Mouse (Mus musculus): ENCODE measurements at regions not wholly inside any gene's neighbourhood (a gene's known extent, or its start where the extent isn't known, plus 50 kb on each side); places are given as distances from the start of the nearest gene placed in this dataset.
A peak's percentile ranks its signal among the peaks of the same experiment; 100 is the strongest.

GRCm38 (mm10) chr14:71231223-71231815 is 631.7 kb upstream of the Fam160b2 start:
- no peak for DNase-seq (ENCODE audit: low spot score in 2 of 2)

GRCm38 (mm10) chr14:71230484-71231188 is 631.0 kb upstream of the Fam160b2 start:
- no peak for DNase-seq (ENCODE audit: low spot score in 2 of 2)

DNA sequence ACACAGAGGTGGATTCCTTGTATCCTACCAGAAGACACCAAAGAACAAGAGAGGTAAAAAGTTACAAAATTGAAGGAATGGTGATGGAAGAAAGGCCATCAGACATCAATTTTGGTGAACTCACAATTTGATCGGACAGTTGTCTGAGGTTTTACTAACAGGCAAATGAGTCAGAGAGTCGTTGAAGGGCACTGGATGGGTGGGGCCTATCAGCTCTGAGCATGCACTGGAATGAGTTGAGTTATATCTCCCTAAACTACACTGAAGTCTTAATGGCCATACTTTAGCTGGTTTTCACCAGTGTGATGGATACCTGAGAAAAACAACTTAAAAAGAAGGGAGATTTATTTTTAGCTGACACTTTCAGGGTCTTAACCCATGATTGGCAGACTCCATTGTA is 630.3 kb upstream of the Fam160b2 start:
- DNase-seq (ENCODE audit: low spot score in 2 of 2), result no peak

DNA sequence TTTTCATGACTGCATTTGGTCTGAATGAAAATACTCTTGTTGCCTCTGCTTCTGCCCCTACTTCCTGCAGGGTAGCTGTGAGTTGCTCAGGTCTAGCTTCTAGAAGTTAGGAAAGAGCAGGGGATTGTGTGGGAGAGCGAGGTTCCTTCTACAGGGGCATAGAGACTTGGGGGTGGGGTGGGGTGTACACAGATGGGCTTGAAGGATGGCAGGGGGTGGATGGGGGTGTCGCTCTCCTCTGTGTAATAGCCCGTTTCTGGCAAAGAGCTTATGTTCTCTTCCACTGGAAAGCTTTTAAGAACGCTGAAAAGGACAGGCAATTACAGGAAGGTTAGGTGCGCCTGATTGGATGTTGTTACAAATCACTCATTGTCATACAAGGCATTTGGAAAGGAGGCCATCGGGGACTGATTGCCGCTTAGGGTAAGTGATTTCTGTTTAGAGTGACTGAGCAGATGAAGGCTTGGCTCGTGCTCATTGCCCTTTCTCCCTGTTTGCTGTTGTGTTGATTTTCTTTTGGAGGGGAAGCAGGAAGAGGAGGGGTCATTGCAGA is 629.3 kb upstream of the Fam160b2 start:
- DNase-seq (ENCODE audit: low spot score in 2 of 2), result no peak

DNA sequence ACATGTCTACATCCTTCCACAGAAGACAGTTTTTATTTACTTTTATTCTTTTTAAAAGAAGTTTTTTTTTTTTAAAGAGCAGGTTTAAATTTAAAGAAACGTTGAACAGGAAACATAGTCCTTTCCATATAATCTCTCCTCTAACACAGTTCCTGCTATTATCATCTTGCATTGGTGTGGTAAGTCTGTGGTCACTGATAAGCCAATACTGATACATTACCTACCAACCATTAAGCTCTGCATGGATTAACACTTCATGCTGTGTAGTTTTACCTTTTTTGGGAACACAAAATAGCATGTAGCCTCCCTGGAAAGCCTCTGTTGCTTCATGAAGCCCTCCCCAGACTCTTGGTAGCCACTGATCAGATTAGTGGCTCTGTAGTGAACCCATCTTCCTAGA is 617.4 kb upstream of the Fam160b2 start:
- no peak for DNase-seq (ENCODE audit: low spot score in 2 of 2)

DNA sequence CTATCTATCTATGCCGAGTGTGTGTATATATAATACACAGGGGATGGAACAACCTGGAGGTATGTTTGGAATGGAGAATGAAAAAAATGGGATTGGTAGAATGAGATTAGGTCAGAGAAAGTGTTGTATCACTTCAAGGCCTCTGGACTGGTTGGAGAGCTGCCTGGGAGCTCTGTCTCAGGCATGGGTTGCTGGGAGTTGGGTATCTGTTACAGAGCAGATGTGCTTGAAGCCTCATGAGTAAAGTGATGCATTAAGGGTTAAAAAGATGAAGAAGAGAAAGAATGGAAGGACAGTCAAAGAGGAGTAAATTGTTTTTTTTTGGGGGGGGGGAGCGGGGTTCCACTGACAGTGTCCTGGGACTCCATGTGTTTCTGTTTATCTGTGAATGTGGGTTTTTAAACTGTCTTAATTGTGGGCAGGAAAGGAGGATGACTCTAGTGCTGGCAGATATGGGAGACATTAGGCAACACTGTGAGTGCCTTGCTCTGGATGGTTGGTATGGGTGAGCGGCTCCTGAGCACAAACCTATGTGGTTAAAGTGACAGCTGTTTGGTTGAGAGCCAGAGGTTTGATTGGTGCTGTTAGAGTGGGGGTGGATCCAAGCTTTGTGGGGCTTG is 611.8 kb upstream of the Fam160b2 start:
- DNase-seq (ENCODE audit: low spot score in 2 of 2), result no peak

- DNase-seq (ENCODE audit: low spot score in 2 of 2), result no peak
These were observed 603.8 kb upstream of the Fam160b2 start for GRCm38 (mm10) chr14:71203459-71203858.

DNA sequence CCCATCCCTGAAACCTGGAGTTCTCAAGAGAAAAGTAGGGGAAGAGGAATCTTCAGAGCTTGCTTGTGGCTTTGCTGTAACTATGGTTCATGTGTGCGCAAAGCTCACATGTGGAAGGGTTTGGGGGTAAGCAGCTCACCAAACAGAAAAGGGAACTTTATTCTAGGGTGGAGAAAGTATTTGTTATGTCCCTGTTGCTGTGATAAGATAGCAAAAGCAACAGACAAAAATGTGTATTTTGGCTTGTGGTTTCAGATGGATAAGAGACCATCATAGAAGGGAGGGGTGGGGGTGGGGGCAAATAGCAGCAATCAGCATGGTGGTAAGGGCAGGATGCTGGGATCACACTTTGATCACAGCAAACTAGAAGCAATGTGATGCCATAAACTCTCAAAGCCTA is 601.3 kb upstream of the Fam160b2 start:
- DNase-seq (ENCODE audit: low spot score in 2 of 2), result no peak

DNA sequence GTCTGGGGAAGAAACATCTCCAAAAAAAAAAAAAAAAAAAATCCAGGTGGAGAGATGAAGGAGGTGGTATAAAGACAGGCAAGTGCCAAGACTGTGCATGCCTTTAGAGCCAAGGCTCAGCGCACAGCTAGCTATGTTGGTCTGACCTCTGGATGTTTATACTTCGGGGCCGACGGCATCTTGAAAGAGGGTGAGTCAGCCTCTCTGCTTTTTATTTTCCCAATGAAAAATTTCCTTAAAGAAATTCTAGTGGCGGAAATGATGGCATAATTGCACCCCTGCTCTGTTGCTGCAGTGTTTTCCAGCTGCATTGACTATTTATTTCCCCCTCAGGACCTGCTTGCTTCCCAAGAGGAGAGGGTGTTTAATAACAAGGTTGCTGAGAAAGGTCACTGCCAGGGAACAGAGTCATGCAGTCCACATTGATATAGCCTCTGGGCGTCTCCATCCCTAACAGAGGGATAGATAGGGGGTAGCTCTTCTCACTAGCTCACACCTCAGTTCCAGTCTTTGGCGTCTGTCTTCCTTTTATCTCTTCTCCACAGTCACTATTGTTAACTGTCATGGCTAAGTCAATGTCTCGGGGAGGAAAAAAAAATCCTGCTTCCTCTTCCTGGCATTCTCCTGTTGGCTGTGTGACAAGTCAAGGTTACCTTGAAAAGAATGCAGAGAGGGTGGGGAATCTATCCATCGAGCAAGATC is 599.7 kb upstream of the Fam160b2 start:
- DNase-seq (ENCODE audit: low spot score in 2 of 2), result no peak

GRCm38 (mm10) chr14:71194219-71194618 is 594.6 kb upstream of the Fam160b2 start:
- no peak for DNase-seq (ENCODE audit: low spot score in 2 of 2)

GRCm38 (mm10) chr14:71192486-71192885 is 592.9 kb upstream of the Fam160b2 start:
- DNase-seq (ENCODE audit: low spot score in 2 of 2), result no peak

GRCm38 (mm10) chr14:71189360-71189759 is 589.7 kb upstream of the Fam160b2 start:
- DNase-seq (ENCODE audit: low spot score in 2 of 2), result no peak

DNA sequence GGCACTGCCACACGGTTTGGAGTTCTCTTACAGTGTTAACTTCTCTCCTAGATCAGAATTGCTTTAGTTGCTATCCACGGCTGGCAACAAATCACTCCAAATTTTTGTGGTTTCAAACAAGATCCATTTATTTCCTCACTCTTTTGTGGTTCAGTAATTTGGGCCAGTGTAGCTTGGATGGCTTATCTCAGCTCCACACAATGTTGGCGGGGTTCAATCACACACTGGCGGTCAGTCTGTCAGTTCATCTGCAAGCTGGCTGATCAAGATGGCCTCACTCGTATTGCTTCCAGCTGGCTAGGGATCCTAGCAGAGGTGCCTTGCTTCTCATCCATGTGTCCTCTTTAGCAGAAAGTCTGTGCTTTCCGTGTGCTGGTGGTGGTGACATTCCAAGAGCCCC is 577.7 kb upstream of the Fam160b2 start:
- DNase-seq (ENCODE audit: low spot score in 2 of 2), result no peak

GRCm38 (mm10) chr14:71174175-71174574 is 574.5 kb upstream of the Fam160b2 start:
- DNase-seq (ENCODE audit: low spot score in 2 of 2), result no peak

DNA sequence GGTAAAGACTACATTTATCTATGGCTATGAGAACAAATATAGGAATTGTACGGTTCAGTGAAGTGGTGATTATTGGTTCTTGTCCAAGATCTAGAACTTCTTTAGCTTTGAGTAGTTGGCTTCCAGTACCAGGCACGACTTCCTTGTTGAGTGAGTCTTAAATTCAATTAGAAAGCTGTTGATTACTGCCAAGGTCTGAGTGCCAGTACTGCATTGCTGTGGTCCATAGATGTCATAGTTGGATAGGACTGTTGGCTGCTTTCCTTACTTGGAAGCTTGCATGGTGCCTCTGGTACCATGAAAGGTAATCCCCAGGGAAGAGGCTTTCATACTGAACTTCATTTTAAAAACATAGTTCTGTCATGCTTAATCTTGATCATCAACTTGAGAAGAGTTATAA is 559.9 kb upstream of the Fam160b2 start:
- DNase-seq (ENCODE audit: low spot score in 2 of 2), result no peak

DNA sequence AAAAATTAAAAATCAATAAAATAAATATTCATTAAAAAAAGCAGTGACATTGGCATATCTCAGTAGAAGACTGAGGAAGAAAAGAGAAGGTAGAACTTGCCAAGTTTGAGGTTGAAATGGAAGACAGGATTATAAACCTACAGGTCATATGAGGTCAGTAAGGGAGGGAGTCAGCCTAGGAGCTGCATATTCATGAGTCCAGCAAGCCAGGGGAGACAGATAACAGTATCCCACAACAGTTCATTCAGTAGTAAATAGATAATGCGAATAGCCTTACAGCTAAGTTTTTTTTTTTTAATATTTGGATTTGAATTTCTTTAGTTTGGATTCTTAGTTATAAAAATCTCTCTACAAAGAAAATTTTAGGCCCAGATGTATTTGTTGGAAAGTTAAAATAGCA is 542.8 kb upstream of the Fam160b2 start:
- no peak for DNase-seq (ENCODE audit: low spot score in 2 of 2)

GRCm38 (mm10) chr14:71129771-71130211 is 530.2 kb upstream of the Fam160b2 start:
- no peak for DNase-seq (ENCODE audit: low spot score in 2 of 2)

DNA sequence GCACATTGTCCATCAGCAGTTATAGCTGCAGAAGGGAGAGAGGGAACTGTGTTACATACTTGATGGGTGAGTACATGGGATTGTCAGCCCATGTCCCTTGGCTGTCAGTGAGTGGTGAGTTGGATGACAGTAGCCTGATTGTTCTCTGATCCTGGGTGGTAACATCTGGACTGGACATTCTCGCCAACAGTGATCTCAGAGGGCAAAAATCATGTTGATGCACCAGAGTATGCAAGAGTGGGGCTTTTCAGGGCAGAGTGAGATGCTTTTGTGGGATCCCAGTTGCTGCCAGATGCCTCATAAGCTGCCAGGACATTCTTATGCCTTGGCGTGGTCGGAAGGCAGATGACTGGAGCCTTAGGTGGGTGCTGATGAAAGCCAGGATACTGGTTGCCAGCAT is 528.9 kb upstream of the Fam160b2 start:
- DNase-seq (ENCODE audit: low spot score in 2 of 2), result peak in 1 of 2 experiments; percentile 41

DNA sequence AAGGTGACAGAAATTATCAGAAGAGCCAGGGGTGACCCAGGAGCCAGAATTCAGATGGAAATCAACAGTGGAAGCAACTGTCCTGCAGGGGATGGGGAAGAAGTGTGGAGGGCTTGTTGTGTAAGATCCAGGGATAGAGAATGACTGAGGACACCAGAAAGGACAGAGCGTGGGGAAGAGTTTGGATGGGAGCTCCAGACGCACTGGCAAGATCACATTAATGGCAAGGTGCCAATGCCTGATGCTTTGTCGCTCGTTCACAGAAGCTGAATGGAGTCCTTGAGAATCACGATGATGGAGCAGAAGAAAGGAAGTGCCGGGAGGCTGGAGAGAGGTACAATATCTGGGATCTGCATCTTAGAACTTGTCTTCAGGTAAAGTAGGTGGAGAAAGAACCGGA is 519.0 kb upstream of the Fam160b2 start:
- no peak for DNase-seq (ENCODE audit: low spot score in 2 of 2)

GRCm38 (mm10) chr14:71115798-71116432 is 516.3 kb upstream of the Fam160b2 start:
- DNase-seq (ENCODE audit: low spot score in 2 of 2), result no peak

GRCm38 (mm10) chr14:71115095-71115797 is 515.6 kb upstream of the Fam160b2 start:
- no peak for DNase-seq (ENCODE audit: low spot score in 2 of 2)
